ENCODE assay signal across 11 mouse cellular contexts in the genomic region with DNA sequence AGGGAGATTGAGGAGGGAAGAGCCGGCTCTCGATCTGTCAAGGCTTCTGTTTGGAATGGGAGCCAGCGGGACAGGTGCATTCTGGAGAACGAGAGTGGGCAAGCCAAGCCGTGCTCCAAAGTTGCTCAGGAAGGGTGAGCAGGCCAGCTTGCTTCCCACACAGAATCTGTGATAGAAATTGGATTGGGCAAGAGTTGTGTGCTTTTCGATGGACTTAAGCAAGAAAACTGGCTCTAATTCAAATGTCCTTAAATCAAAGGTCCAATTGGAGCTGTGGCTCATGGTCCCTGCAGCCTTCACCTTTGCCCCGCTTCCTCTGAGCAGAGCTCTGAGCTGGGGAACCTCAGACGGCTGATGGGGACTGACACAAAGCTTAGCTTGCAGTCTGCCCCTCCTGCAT. TPM values are rescaled to one million over a fixed set of nuclear protein-coding genes. Genes with fewer than 3 reads are reported as not detected.
DNase-seq lines count a peak whose midpoint lies in the region; ATAC-seq and TF ChIP-seq lines count a peak whose summit lies in the region.
"Had no signal": no experiment of that assay in that cellular context is flagged by ENCODE, and none has a peak within 500 bp of the region (broad histone marks: within the 10 kb centered on the region; RNA-seq: fewer than 3 reads in every experiment).

No protein-coding gene starts in this region.

- TF ChIP-seq EP300 in liver, postnatal 0 days (IDR thresholded peaks at IDR 0.05; ENCODE audit: low read depth), result peak; percentile 72; the same call in 1 of the 2 replicates

- TF ChIP-seq CTCF in liver, postnatal 0 days (IDR thresholded peaks at IDR 0.05; ENCODE audit: low read depth), result no peak

- no peak overlapping the region for H3K4me2 ChIP-seq in liver, embryonic 11.5 days
- 0 out of 2 replicates have a peak overlapping the region, but pooled peaks have one; percentile 20 for H3K4me2 ChIP-seq in liver, postnatal 0 days (ENCODE audit: low read depth, low read length)
- no peak overlapping the region for H3K4me2 ChIP-seq in neural tube, embryonic 15.5 days
- H3K4me2 ChIP-seq: hindbrain, embryonic 13.5 days; neural tube, embryonic 13.5 days had no signal

- no peak overlapping the region for H3K27ac ChIP-seq in liver, embryonic 11.5 days (ENCODE audit: low read depth, low read length)
- H3K27ac ChIP-seq in liver, postnatal 0 days (ENCODE audit: low read depth), result peak overlapping the region; percentile 69
- no peak overlapping the region for H3K27ac ChIP-seq in neural tube, embryonic 15.5 days (replicated peaks)
- H3K27ac ChIP-seq: hindbrain, embryonic 13.5 days had no signal

- DNase-seq in liver, result peak; percentile 24
- no peak for DNase-seq in liver, embryonic 11.5 days (ENCODE audit: low spot score)
- peak; percentile 84 to 89 for DNase-seq in adrenal gland, postnatal 36 days
- DNase-seq in kidney, adult 8-10 months, result peak; percentile 70 to 85
- peak; percentile 64 for DNase-seq in liver, postnatal 0 days
- no peak for DNase-seq in retina, postnatal 1 day
- DNase-seq in yolk sac, embryonic 10.5 days (ENCODE audit: low spot score), result no peak

- 76% methylated on average over 8 of the region's 8 CpGs for WGBS in liver, embryonic 11.5 days
- WGBS in liver, postnatal 0 days (ENCODE audit: insufficient replicate concordance), result 51% methylated on average over 8 of the region's 8 CpGs
- 83% methylated on average over 8 of the region's 8 CpGs for WGBS in neural tube, embryonic 15.5 days

- no peak overlapping the region for H3K9ac ChIP-seq in liver, embryonic 11.5 days (ENCODE audit: low read depth, low read length)
- H3K9ac ChIP-seq in liver, postnatal 0 days (replicated peaks), result no peak overlapping the region
- H3K9ac ChIP-seq in neural tube, embryonic 15.5 days (replicated peaks), result no peak overlapping the region
- H3K9ac ChIP-seq: hindbrain, embryonic 13.5 days; neural tube, embryonic 13.5 days had no signal

- no peaks in the 10 kb centered on the region for H3K36me3 ChIP-seq in liver, embryonic 11.5 days (ENCODE audit: control insufficient read depth, insufficient read depth, low read length)
- no peaks in the 10 kb centered on the region for H3K36me3 ChIP-seq in liver, postnatal 0 days (replicated peaks; ENCODE audit: insufficient read depth, low read length)
- no peaks in the 10 kb centered on the region for H3K36me3 ChIP-seq in neural tube, embryonic 15.5 days
- H3K36me3 ChIP-seq: hindbrain, embryonic 13.5 days; neural tube, embryonic 13.5 days had no signal

- ATAC-seq in liver, embryonic 11.5 days (replicated peaks; ENCODE audit: low FRiP score), result no peak; the same call in 1 of the 2 replicates
- peak; percentile 94 for ATAC-seq in liver, postnatal 0 days
- no peak for ATAC-seq in neural tube, embryonic 15.5 days (ENCODE audit: low FRiP score)

- H3K9me3 ChIP-seq in liver, embryonic 11.5 days (ENCODE audit: control insufficient read depth, low read length), result no peaks in the 10 kb centered on the region
- no peaks in the 10 kb centered on the region for H3K9me3 ChIP-seq in liver, postnatal 0 days (ENCODE audit: low read length)
- no peaks in the 10 kb centered on the region for H3K9me3 ChIP-seq in neural tube, embryonic 15.5 days (replicated peaks)
- H3K9me3 ChIP-seq: hindbrain, embryonic 13.5 days; neural tube, embryonic 13.5 days had no signal

- no peaks in the 10 kb centered on the region; the same call in 1 of the 2 replicates for H3K27me3 ChIP-seq in liver, embryonic 11.5 days (replicated peaks; ENCODE audit: control insufficient read depth, insufficient read depth, low read length)
- H3K27me3 ChIP-seq in liver, postnatal 0 days (ENCODE audit: insufficient read depth, low read length), result no peaks in the 10 kb centered on the region
- no peaks in the 10 kb centered on the region for H3K27me3 ChIP-seq in neural tube, embryonic 15.5 days (replicated peaks)
- H3K27me3 ChIP-seq: hindbrain, embryonic 13.5 days; neural tube, embryonic 13.5 days had no signal

- H3K4me3 ChIP-seq in liver, embryonic 11.5 days (ENCODE audit: low read depth, low read length), result no peak overlapping the region
- no peak overlapping the region for H3K4me3 ChIP-seq in liver, postnatal 0 days (ENCODE audit: low read depth, low read length)
- H3K4me3 ChIP-seq in neural tube, embryonic 15.5 days (replicated peaks), result no peak overlapping the region
- H3K4me3 ChIP-seq: erythroblast, embryonic 14.5 days; hindbrain, embryonic 13.5 days; neural tube, embryonic 13.5 days had no signal

- no peaks in the 10 kb centered on the region; the same call in 1 of the 2 replicates for H3K4me1 ChIP-seq in liver, embryonic 11.5 days (replicated peaks; ENCODE audit: control insufficient read depth, insufficient read depth, low read length)
- H3K4me1 ChIP-seq in liver, postnatal 0 days (ENCODE audit: insufficient read depth), result peaks cover 18% of the 10 kb centered on the region
- peaks cover 13% of the 10 kb centered on the region for H3K4me1 ChIP-seq in neural tube, embryonic 15.5 days

RNA-seq across cellular contexts. Expression of gene Mical3, which starts 12.6 kb away (rescaled TPM):
- 16.6 and 20.2 TPM in 2 replicates for polyA plus RNA-seq in liver, embryonic 11.5 days (2014; fragmentation: Nextera tagmentation; extraction: Ambion mirVana)
- 10 to 100 TPM; 47.4 to 48.7 TPM for total RNA-seq in adrenal gland, postnatal 36 days (2021)
- polyA plus RNA-seq in liver, postnatal 0 days (2015; fragmentation: Nextera tagmentation; extraction: Ambion mirVana), result 4.0 and 4.5 TPM in 2 replicates
- polyA plus RNA-seq in neural tube, embryonic 15.5 days (2015; fragmentation: Nextera tagmentation; extraction: Ambion mirVana), result 30.3 and 35.2 TPM in 2 replicates

RNA-seq across cellular contexts. Expression of gene Pex26, which starts 40.0 kb away (rescaled TPM):
- polyA plus RNA-seq in liver, embryonic 11.5 days (2014; fragmentation: Nextera tagmentation; extraction: Ambion mirVana), result 6.0 and 6.3 TPM in 2 replicates
- total RNA-seq in adrenal gland, postnatal 36 days (2021), result 10 to 100 TPM in 1 of 2 experiments, 1 to 10 TPM in 1; 9.6 to 11.9 TPM
- 3.9 and 4.2 TPM in 2 replicates for polyA plus RNA-seq in liver, postnatal 0 days (2015; fragmentation: Nextera tagmentation; extraction: Ambion mirVana)
- 14.3 and 15.0 TPM in 2 replicates for polyA plus RNA-seq in neural tube, embryonic 15.5 days (2015; fragmentation: Nextera tagmentation; extraction: Ambion mirVana)

Comparison
In these comparisons a context has a peak if more than half of its experiments do, and no peak if none do; other contexts are left out.
1. DNase-seq: peak in liver (single experiment), adrenal gland, postnatal 36 days (2 of 2), kidney, adult 8-10 months (2 of 2) and liver, postnatal 0 days (single experiment); none in liver, embryonic 11.5 days (single experiment), retina, postnatal 1 day (single experiment) and yolk sac, embryonic 10.5 days (single experiment).